Mouse (Mus musculus) G1E-ER4 (cell line): ENCODE data around the gene H2afb2. TPM values are rescaled to one million over a fixed set of nuclear protein-coding genes. Genes with fewer than 3 reads are reported as not detected.

Source experiments
- GATA1 ChIP-seq: IDR thresholded peaks from one replicate; pipeline ENCODE4 v1.8.0; 2012; ENCODE audit warnings: low read length, inconsistent platforms
- polyA plus RNA-seq: library from polyadenylated mRNA; stranded (reverse); fragments of >175 nt; gene quantifications from 2 replicates; pipeline ENCODE4 v1.2.3, GENCODE M21; 2012

H2afb2 gene
- not detected in 2 replicates for polyA plus RNA-seq

DNA sequence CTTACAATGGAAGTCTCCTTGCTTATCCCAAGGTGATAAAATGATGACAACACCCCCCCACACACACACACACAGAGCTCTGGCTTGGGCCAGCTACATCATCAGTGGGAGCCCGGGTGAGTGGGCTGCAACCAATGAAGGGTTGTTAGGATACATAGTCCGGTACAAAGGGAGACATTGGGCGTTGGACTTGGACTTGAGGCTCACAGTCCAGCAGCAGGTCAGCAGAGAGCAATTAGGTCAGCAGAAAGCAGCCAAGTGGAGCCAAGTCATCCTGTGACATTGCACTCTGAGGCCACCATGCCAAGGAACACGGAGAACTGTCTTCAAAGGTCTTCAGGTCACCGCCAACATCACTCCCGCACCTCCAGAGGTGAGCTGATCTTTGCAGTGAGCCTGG, at the start of gene H2afb2:
TSS of gene H2afb2 (plus strand) at position 301 of the 400 bp plus-strand sequence.
- no peak for TF ChIP-seq GATA1

Other genes starting within 250 kb of the H2afb2 start
- gene Cpxcr1, start 232.2 kb upstream of the H2afb2 start, polyA plus RNA-seq: not detected in 2 replicates